Mouse (Mus musculus): Measurements from ENCODE around the gene Qprt.
A peak's percentile ranks its signal among the peaks of the same experiment; 100 is the strongest.

Gene Qprt

GRCm38 (mm10) chr7:127129638-127130037 lies 7.6 kb upstream of the Qprt start:
- DNase-seq: peak; percentile 40 to 56

- no peak for DNase-seq
Measured at GRCm38 (mm10) chr7:127121061-127121910, 740 bp downstream of the Qprt start.

GRCm38 (mm10) chr7:127118671-127119445 lies 3.2 kb downstream of the Qprt start:
- DNase-seq: no peak

- no peak for DNase-seq
Measured at GRCm38 (mm10) chr7:127117948-127118347, 4.1 kb downstream of the Qprt start.

GRCm38 (mm10) chr7:127116331-127116935 lies 5.6 kb downstream of the Qprt start:
- DNase-seq: no peak

GRCm38 (mm10) chr7:127114920-127115319 lies 7.1 kb downstream of the Qprt start:
- no peak for DNase-seq

GRCm38 (mm10) chr7:127113614-127114259 lies 8.3 kb downstream of the Qprt start:
- DNase-seq: no peak

GRCm38 (mm10) chr7:127112921-127113597 lies 9.0 kb downstream of the Qprt start:
- DNase-seq: no peak

GRCm38 (mm10) chr7:127112251-127112841 lies 9.7 kb downstream of the Qprt start:
- no peak for DNase-seq

GRCm38 (mm10) chr7:127111461-127111860 lies 10.6 kb downstream of the Qprt start:
- peak; percentile 46 to 65 for DNase-seq

- peak; percentile 88 for DNase-seq
Measured at GRCm38 (mm10) chr7:127110239-127111007, 11.6 kb downstream of the Qprt start.

GRCm38 (mm10) chr7:127105551-127105950 lies 16.5 kb downstream of the Qprt start:
- DNase-seq: peak in 1 of 2 experiments; percentile 20

GRCm38 (mm10) chr7:127104560-127105332 lies 17.3 kb downstream of the Qprt start:
- peak; percentile 88 for DNase-seq

GRCm38 (mm10) chr7:127103960-127104359 lies 18.1 kb downstream of the Qprt start:
- peak in 1 of 2 experiments; percentile 11 for DNase-seq

GRCm38 (mm10) chr7:127102148-127102547 lies 19.9 kb downstream of the Qprt start:
- no peak for DNase-seq

GRCm38 (mm10) chr7:127101451-127102016 lies 20.5 kb downstream of the Qprt start:
- no peak for DNase-seq

- no peak for DNase-seq
Measured at GRCm38 (mm10) chr7:127099528-127099927, 22.5 kb downstream of the Qprt start.

- DNase-seq: no peak
Measured at GRCm38 (mm10) chr7:127098950-127099349, 23.1 kb downstream of the Qprt start.

- DNase-seq: no peak
Measured at GRCm38 (mm10) chr7:127098521-127098920, 23.5 kb downstream of the Qprt start.

- DNase-seq: no peak
Measured at GRCm38 (mm10) chr7:127096456-127096855, 25.6 kb downstream of the Qprt start.

Data from cerebellum, adult 18-20 months (tissue).